Mouse (Mus musculus): Measurements from ENCODE around the gene Coro2a. TPM values are rescaled to one million over a fixed set of nuclear protein-coding genes. Genes with fewer than 3 reads are reported as not detected.
"Not testable (repeated sequence)": the region's sequence is repeated elsewhere in the genome, so short reads cannot be mapped to it uniquely, and the experiment has no call there.

Gene Coro2a
- polyA plus RNA-seq, 1 experiment from 2014 or later, result 10.8 TPM

GRCm38 (mm10) chr4:46575509-46576284, 26.3 kb downstream of the Coro2a start:
- H3K4me3 ChIP-seq (ENCODE audit: low read depth, low read length); H3K9ac ChIP-seq (replicated peaks; ENCODE audit: low read depth, low read length); H3K27me3 ChIP-seq (ENCODE audit: control insufficient read depth, insufficient read depth, low read length); H3K4me2 ChIP-seq (replicated peaks; ENCODE audit: low read depth, low read length); H3K9me3 ChIP-seq (ENCODE audit: control insufficient read depth, low read depth, low read length); H3K36me3 ChIP-seq (ENCODE audit: control insufficient read depth, insufficient read depth, low read length); H3K4me1 ChIP-seq (ENCODE audit: control insufficient read depth, insufficient read depth, low read length); ATAC-seq (ENCODE audit: insufficient number of reproducible peaks, insufficient read depth, low FRiP score, low read depth); H3K27ac ChIP-seq (ENCODE audit: low read length): not testable (repeated sequence)
- WGBS, result 92% methylated on average over 6 of the region's 10 CpGs

- Histone ChIP-seq H3K27me3 (ENCODE audit: control insufficient read depth, insufficient read depth, low read length) (no peaks in the 10 kb centered on the region), H3K9ac (replicated peaks; ENCODE audit: low read depth, low read length) (no peak overlapping the region), H3K36me3 (ENCODE audit: control insufficient read depth, insufficient read depth, low read length) (no peaks in the 10 kb centered on the region), H3K9me3 (ENCODE audit: control insufficient read depth, low read depth, low read length) (no peaks in the 10 kb centered on the region), H3K4me1 (ENCODE audit: control insufficient read depth, insufficient read depth, low read length) (no peaks in the 10 kb centered on the region), H3K4me3 (ENCODE audit: low read depth, low read length) (no peak overlapping the region), H3K4me2 (replicated peaks; ENCODE audit: low read depth, low read length) (no peak overlapping the region), H3K27ac (ENCODE audit: low read length) (no peak overlapping the region)
- 57% methylated on average over 10 of the region's 12 CpGs for WGBS
- ATAC-seq (ENCODE audit: insufficient number of reproducible peaks, insufficient read depth, low FRiP score, low read depth), result no peak
Observed at GRCm38 (mm10) chr4:46574841-46575240, 27.2 kb downstream of the Coro2a start.

DNA sequence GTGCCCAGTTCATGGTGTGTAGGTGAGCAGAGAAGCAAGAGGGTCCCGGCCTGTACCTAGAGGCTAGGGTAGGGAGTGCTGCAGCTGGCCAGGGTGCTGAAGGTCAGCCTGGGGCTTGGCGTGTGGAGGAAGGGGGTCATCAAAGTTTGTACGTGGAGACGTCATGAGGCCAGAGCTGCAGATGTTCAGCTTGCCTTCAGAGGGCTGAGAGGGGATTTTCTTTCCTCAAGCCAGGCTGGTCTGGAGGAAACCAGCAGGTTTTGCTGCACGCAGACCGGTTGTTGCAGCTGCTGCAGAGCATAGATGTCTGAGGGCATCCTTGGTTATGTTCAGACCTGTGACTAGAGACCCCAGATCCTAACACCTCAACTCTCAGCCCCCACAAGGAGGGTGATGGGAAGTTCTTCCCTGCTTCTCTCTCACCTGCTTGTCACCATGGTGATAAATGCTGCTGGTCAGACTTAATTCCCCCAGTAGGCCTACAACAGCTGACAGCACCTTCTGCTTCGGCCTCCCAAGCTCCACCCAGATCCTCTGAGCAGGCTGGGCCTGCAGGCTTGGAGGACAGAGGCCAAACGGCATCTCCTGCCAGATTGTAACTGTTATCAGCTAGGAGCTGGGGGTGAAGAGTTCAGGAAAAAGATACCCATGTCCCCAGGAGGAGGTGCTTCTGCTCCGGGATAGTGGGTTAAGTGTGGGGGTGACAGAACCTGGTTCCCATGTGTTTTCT, 27.8 kb downstream of the Coro2a start:
- Histone ChIP-seq H3K4me2 (replicated peaks; ENCODE audit: low read depth, low read length) (no peak overlapping the region), H3K4me1 (ENCODE audit: control insufficient read depth, insufficient read depth, low read length) (no peaks in the 10 kb centered on the region), H3K27me3 (ENCODE audit: control insufficient read depth, insufficient read depth, low read length) (no peaks in the 10 kb centered on the region), H3K9ac (replicated peaks; ENCODE audit: low read depth, low read length) (no peak overlapping the region), H3K27ac (ENCODE audit: low read length) (no peak overlapping the region), H3K4me3 (ENCODE audit: low read depth, low read length) (no peak overlapping the region), H3K36me3 (ENCODE audit: control insufficient read depth, insufficient read depth, low read length) (no peaks in the 10 kb centered on the region), H3K9me3 (ENCODE audit: control insufficient read depth, low read depth, low read length) (no peaks in the 10 kb centered on the region)
- WGBS, result 34% methylated on average over 9 of the region's 9 CpGs
- no peak for ATAC-seq (ENCODE audit: insufficient number of reproducible peaks, insufficient read depth, low FRiP score, low read depth)

GRCm38 (mm10) chr4:46572616-46573015, 29.4 kb downstream of the Coro2a start:
- no peaks in the 10 kb centered on the region for H3K9me3 ChIP-seq (ENCODE audit: control insufficient read depth, low read depth, low read length)
- no peak for ATAC-seq (ENCODE audit: insufficient number of reproducible peaks, insufficient read depth, low FRiP score, low read depth)
- no peak overlapping the region for H3K27ac ChIP-seq (ENCODE audit: low read length)
- H3K36me3 ChIP-seq (ENCODE audit: control insufficient read depth, insufficient read depth, low read length), result no peaks in the 10 kb centered on the region
- no peak overlapping the region for H3K9ac ChIP-seq (replicated peaks; ENCODE audit: low read depth, low read length)
- H3K4me3 ChIP-seq (ENCODE audit: low read depth, low read length), result no peak overlapping the region
- no peaks in the 10 kb centered on the region for H3K27me3 ChIP-seq (ENCODE audit: control insufficient read depth, insufficient read depth, low read length)
- H3K4me1 ChIP-seq (ENCODE audit: control insufficient read depth, insufficient read depth, low read length), result no peaks in the 10 kb centered on the region
- no peak overlapping the region for H3K4me2 ChIP-seq (replicated peaks; ENCODE audit: low read depth, low read length)
- 78% methylated on average over 4 of the region's 4 CpGs for WGBS

DNA sequence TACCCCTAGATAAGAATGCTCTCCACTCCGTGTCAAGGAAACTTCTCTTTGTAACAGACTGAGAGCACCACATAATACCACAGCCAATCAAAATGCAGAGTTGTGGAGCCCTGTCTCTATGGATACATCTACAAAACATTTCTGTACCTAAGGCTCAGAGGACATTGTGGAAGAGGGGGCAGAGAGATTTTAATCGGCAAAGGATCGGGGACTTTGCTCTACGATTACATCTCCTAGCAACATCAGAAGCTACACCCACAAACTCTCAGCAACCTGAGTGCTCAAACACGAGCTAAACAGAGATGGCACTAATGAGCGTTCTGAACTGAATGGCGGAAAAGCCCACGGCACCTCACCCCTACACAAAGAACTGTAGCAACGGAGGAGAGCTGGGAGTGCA, 30.3 kb downstream of the Coro2a start:
- H3K9ac ChIP-seq (replicated peaks; ENCODE audit: low read depth, low read length), result no peak overlapping the region
- WGBS, result 90% methylated on average over 9 of the region's 9 CpGs

DNA sequence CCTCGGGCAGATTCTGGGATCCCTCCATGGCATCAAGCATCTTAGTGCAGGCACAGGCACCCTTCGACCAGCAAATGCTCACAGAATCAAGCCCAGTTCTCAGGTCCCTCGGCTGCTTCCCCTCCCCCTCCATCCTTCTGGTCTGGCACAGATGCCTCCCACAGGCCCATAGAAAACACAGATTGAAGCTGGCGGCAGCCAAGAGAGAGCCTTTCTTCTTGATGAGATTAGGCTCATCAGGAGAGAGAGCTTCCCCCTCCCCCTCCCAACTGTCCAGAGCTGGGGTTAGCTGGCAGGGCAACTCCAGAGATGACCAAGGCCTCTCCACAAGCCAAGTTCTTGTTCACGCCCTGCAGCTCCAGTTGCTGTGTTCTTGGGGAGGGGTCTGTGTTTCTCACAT, 32.3 kb downstream of the Coro2a start:
- Histone ChIP-seq H3K4me3 (ENCODE audit: low read depth, low read length) (no peak overlapping the region), H3K9ac (replicated peaks; ENCODE audit: low read depth, low read length) (no peak overlapping the region), H3K27me3 (ENCODE audit: control insufficient read depth, insufficient read depth, low read length) (no peaks in the 10 kb centered on the region), H3K27ac (ENCODE audit: low read length) (no peak overlapping the region), H3K9me3 (ENCODE audit: control insufficient read depth, low read depth, low read length) (no peaks in the 10 kb centered on the region), H3K4me2 (replicated peaks; ENCODE audit: low read depth, low read length) (no peak overlapping the region), H3K4me1 (ENCODE audit: control insufficient read depth, insufficient read depth, low read length) (no peaks in the 10 kb centered on the region), H3K36me3 (ENCODE audit: control insufficient read depth, insufficient read depth, low read length) (no peaks in the 10 kb centered on the region)
- ATAC-seq (ENCODE audit: insufficient number of reproducible peaks, insufficient read depth, low FRiP score, low read depth), result no peak
- WGBS, result 50% methylated on average over 5 of the region's 5 CpGs

More for the DNA sequence above, 30.3 kb downstream of the Coro2a start:
- Histone ChIP-seq H3K9me3 (ENCODE audit: control insufficient read depth, low read depth, low read length) (no peaks in the 10 kb centered on the region), H3K36me3 (ENCODE audit: control insufficient read depth, insufficient read depth, low read length) (no peaks in the 10 kb centered on the region), H3K27ac (ENCODE audit: low read length) (no peak overlapping the region), H3K4me3 (ENCODE audit: low read depth, low read length) (no peak overlapping the region), H3K4me2 (replicated peaks; ENCODE audit: low read depth, low read length) (no peak overlapping the region), H3K27me3 (ENCODE audit: control insufficient read depth, insufficient read depth, low read length) (no peaks in the 10 kb centered on the region), H3K4me1 (ENCODE audit: control insufficient read depth, insufficient read depth, low read length) (no peaks in the 10 kb centered on the region)
- ATAC-seq (ENCODE audit: insufficient number of reproducible peaks, insufficient read depth, low FRiP score, low read depth), result no peak

- Histone ChIP-seq H3K27ac (ENCODE audit: low read length) (no peak overlapping the region), H3K27me3 (ENCODE audit: control insufficient read depth, insufficient read depth, low read length) (no peaks in the 10 kb centered on the region)
Observed at GRCm38 (mm10) chr4:46568169-46568568, 33.8 kb downstream of the Coro2a start.

DNA sequence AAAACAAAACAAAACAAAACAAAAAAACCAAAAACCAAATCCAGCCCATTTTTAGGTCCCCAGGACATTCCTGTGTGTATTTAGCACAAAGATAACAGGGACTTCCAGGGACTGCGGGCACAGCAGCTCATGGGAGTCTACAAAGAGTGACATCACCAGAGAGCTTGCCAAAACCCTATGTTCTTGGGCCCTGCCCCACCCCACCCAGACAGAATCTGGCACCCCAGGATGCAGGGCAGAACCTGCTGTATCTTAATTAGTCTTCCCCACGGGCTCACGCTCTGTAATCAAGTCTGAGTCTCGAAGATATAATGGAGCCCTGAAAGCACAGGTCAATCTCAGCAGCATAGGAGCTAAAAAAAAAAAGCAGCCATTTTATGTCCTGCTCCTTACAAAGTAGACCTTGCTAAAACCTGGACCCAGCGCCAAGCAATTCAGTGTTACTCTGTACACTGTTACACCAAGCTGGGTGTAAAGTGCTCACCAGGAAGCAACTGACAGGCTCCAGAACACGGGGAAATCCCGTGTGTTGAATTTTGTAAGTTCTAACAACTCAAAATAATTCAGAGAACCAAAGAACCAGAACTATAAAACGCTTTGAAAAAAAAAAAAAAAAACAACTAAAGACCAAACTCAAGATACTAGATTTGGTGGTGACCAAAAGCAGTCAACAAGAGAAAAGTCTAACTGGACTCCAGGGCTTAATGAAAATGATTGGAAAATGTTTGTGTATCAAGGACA, 34.9 kb downstream of the Coro2a start:
- WGBS, result 78% methylated on average over 8 of the region's 8 CpGs
- no peaks in the 10 kb centered on the region for H3K4me1 ChIP-seq (ENCODE audit: control insufficient read depth, insufficient read depth, low read length)
- H3K4me3 ChIP-seq (ENCODE audit: low read depth, low read length), result no peak overlapping the region
- H3K9ac ChIP-seq (replicated peaks; ENCODE audit: low read depth, low read length), result no peak overlapping the region
- no peak overlapping the region for H3K27ac ChIP-seq (ENCODE audit: low read length)
- H3K4me2 ChIP-seq (replicated peaks; ENCODE audit: low read depth, low read length), result no peak overlapping the region
- no peaks in the 10 kb centered on the region for H3K36me3 ChIP-seq (ENCODE audit: control insufficient read depth, insufficient read depth, low read length)
- H3K9me3 ChIP-seq (ENCODE audit: control insufficient read depth, low read depth, low read length), result no peaks in the 10 kb centered on the region
- no peak for ATAC-seq (ENCODE audit: insufficient number of reproducible peaks, insufficient read depth, low FRiP score, low read depth)
- no peaks in the 10 kb centered on the region for H3K27me3 ChIP-seq (ENCODE audit: control insufficient read depth, insufficient read depth, low read length)

More at GRCm38 (mm10) chr4:46568169-46568568, 33.8 kb downstream of the Coro2a start:
- Histone ChIP-seq H3K9me3 (ENCODE audit: control insufficient read depth, low read depth, low read length) (no peaks in the 10 kb centered on the region), H3K36me3 (ENCODE audit: control insufficient read depth, insufficient read depth, low read length) (no peaks in the 10 kb centered on the region), H3K4me2 (replicated peaks; ENCODE audit: low read depth, low read length) (no peak overlapping the region), H3K9ac (replicated peaks; ENCODE audit: low read depth, low read length) (no peak overlapping the region), H3K4me3 (ENCODE audit: low read depth, low read length) (no peak overlapping the region), H3K4me1 (ENCODE audit: control insufficient read depth, insufficient read depth, low read length) (no peaks in the 10 kb centered on the region)
- ATAC-seq (ENCODE audit: insufficient number of reproducible peaks, insufficient read depth, low FRiP score, low read depth), result no peak
- 87% methylated on average over 8 of the region's 8 CpGs for WGBS

All from stomach, embryonic 14.5 days (tissue).